Mouse (Mus musculus) liver, embryonic 14.5 days (tissue): ENCODE results near the gene Dyrk1a.

ENCODE experiments used
- CTCF ChIP-seq: IDR thresholded peaks from 2 replicates; pipeline ENCODE4 v1.5.1; 2016; ENCODE audit warnings: antibody characterized with exemption, low read depth, control low read depth
- EP300 ChIP-seq: IDR thresholded peaks from 2 replicates; pipeline ENCODE4 v1.6.1; 2016; ENCODE audit warnings: antibody characterized with exemption, low read depth

- no peak for TF ChIP-seq CTCF
- TF ChIP-seq EP300, result no peak
Observed at GRCm38 (mm10) chr16:94628976-94629729, 59.3 kb downstream of the Dyrk1a start.
